Mouse (Mus musculus) neural tube, embryonic 10.5 days (tissue): ENCODE measurements around the gene Cdk17.

ENCODE experiments used
- DNase-seq: peaks from one replicate; pipeline ENCODE4 v3.0.0-alpha.2; 2017; ENCODE audit warnings: low spot score; ENCODE audit errors: extremely low spot score

The Cdk17 gene

DNA sequence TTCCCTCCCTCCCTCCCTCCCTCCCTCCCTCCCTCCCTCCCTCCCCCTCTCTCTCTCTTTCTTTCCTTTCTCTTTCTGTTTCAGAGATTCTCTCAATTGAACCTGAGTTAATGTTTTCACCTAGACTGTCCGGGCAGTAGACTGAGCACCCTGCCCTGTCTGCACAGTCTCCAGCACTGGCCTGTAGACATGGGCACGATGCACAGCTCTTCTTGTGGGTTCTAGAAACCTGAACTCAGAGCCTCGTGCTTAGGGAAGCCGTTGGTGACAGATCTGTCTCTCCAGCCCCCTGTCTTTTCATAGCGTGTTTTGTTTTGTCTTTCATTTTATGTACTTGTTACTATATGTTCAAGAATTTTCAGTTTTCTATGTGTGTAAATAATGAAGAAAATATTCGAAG is 6.6 kb downstream of the Cdk17 start:
- DNase-seq: no peak

DNA sequence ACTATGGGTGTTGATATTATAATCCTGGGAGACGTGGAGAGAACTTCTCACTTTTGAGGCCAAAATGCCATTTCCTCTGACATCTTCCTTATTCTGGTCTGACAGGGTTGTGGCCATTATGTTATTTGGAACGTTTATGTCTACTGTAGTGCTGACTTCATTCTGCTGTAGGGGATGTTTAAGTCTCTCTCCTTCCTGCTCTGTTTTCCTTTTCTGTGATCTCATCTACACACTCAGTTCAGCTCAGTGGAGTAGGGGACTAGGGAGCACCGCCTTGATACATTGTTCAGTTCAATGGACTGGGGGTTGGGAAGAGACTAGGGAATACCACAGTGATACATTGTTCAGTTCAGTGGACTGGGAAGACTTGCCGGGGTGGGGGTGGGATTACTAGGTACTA is 7.4 kb downstream of the Cdk17 start:
- DNase-seq: no peak

DNA sequence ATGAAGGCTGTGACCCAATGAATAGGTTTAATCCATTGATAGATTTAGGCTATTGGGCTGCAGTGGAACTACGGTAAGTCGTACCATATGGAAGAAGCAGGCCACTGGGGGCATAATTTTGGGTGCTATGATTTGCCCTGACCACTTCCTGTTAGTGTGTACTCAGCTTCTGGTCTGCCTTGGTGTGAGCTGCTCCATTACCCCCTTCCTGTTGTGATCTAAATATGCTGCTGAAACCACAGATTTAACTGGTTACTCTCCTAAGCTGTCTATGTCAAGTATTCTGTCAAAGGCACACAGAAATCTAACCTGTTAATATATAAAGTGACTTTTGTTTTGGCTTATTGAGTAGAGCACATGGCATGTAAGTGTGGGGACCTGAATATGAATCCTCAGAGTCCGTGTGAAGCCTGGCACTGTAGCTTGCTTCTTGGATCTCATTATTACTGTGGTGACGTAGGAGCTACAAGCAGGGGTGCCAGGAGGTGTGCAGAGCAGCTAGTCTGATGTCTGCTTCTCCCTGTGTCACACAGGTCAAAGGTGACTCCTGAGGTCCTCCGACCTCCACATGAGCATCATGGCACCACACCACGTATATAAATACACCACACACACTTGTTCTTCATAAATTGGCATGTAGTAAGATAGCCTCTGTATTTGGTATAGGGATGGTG is 10.6 kb downstream of the Cdk17 start:
- DNase-seq: no peak

DNA sequence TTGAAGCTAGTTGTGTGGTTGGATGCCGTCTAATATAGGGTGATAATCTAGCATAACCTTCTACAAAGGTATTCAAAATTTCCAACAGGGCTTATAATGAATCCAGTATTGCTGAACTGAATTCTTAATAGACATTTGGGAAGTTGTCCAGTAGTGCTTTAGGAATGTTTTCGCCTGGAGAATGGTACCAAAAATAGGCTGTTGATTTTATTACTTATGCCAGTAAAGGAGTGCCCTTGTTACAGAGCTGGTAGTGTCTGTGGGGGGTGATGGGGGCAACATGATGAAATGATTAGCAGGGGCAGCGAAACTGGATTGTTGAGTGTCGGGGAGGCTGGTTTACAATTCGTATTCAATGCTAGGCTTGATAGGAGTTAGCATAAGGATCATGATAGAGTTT is 16.8 kb downstream of the Cdk17 start:
- DNase-seq: no peak

DNA sequence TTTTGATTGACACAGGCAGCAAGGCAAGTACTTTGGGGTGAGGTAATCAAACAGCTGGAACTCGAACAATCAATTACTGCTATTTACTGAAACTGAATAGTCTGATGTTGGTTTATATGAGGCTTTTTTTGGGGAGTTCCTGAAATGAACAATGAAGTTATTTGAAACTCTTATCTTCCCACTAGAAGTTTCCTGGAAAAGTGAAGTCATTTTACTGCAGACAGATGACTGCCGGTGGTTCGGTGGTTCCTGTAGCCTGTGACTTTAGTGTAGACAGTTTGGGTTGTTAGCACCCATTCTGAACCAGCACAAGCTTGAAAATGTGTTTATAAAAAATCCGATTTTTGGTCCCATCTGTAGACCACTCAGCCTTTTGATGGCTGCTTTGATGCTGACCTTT is 17.2 kb downstream of the Cdk17 start:
- no peak for DNase-seq

DNA sequence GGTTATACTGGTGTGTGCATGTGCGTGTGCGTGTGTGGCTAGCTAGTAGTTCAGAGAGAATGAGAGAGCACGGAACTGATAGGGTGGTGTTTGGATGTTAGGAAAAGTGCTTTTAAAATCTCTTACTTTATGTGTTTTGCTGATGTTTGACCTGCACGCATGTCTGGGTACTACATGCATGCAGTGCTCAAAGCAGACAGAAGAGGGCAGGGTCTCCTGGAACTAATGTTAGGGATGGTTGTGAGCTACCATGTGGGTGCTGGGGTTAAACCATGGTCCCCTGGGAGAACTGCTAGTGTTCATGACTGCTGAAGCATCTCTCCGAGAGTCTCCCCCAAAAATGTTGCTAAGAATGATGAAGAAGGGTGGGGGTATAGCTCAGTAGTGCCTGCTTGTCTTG is 18.0 kb downstream of the Cdk17 start:
- DNase-seq: no peak

DNA sequence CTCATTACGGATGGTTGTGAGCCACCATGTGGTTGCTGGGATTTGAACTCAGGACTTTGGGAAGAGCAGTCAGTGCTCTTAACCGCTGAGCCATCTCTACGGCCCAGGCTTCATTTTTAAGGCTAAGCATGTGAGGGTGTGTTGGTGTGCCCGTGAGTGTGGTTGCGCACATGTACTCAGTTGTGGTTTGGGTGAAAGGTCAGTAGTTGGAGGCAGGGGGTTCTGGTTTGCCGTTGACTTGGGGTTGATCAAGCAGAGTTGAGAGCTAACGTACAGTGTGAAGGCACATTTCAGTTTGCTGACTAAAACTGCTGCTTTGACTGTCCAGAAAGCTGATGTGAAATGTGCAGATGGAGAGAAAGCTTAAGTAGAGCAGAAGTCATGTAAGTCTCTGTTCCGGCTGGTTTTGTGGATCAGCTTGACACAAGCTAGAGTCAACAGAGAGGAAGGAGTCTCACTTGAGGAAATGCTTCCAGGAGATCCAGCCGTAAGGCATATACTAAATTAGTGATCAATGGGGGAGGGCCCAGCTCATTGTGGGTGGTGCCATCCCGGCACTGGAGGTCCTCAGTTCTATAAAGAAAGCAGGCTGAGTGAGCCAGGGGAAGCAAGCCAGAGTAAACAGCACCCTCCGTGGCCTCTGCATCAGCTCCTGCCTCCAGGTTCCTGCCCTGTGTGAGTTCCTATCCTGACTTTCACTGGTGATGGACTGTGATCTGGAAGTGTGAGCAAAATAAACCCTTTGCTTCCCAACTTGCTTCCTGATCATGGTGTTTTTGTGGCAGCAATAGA is 19.2 kb downstream of the Cdk17 start:
- DNase-seq: no peak

DNA sequence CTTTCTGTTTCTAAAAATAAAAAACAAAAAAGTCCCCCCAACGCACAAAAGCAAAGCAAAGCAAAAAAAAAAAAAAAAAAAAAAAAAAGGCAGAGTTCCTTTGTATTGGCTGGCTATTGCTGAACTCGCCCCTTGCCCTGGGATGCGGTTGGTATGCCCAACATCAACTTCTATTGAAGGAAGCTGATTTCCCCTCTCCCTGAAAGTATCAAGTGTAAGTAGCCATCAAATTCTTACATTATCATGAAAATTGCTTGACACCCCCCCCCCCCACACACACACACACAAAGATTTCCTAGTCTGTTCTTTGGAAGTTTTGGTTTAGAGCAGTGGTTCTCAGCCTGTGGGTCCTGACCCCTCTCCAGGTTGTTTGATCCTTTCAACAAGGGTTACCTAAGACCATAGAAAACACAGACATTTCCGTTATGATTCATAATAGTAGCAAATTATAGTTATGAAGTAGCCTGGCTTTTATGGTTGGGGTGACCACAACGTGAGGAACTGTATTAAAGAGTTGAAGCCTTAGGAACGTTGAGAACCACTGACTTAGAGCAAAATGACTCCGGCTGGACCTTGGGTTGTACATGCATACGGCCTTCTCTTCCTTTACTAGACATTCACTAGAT is 23.8 kb downstream of the Cdk17 start:
- DNase-seq: no peak

DNA sequence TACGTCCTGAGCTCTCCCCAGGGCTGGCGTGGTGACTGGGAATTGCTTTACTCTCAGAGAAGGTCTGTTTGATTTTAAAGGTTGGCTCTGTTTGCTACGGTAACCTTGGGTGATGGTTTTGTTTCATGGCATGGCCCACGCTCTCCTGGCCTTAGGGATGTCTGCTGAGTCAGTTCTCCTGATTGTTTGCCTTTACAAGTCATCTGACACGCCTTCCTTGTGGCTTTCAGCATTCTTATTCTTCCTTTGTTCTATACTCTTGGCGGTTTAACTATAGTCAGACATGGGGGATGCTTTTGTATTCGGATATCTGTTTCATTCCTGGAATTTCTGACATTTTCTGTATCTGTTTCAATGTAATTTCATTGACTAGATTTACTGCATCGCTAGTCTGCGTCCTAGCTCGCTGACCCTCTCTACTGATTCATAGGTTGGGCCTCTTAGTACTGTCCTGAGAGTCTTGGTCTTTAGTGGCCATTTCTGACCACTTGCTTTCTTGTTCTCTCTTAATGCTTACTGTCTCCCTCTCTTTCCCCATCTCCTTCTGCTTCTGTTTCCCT is 27.8 kb downstream of the Cdk17 start:
- DNase-seq: no peak

DNA sequence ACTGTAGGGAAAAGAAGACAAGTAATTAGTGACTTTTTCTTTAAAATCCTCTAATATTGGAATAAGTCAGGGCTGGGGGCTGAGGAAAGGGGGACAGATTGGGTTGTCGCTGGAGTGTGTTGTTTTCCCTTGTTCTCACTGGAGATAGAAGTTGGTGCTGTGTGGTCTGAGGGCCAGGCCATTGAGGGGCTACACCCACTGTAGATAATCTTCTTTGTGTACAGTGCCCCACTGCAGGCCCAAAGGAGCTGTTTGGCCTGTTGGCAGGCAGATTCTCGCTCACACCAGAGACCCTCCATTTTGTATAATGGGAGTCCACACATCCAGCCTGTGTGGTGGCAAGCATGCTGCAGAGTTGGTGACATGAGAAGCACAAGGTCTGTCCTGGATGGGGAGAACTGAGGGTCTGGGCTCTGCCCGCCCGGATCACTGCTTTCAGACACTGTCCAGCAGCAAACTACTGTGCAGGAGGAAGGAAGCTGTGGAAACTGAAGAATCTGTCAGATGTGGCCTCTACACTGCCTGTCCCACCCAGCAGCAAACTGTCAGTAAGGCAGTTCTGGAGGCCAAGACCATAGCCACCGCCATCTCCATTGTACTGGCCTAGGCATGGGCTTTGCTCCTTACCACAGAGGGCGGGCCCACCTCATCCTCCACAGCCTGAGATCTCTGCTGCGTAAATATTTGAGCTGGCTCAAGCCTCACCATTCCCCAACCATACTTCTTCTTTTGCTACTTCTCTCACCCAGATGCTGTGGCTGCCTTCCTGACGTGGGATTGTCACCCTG is 30.0 kb downstream of the Cdk17 start:
- DNase-seq: no peak

DNA sequence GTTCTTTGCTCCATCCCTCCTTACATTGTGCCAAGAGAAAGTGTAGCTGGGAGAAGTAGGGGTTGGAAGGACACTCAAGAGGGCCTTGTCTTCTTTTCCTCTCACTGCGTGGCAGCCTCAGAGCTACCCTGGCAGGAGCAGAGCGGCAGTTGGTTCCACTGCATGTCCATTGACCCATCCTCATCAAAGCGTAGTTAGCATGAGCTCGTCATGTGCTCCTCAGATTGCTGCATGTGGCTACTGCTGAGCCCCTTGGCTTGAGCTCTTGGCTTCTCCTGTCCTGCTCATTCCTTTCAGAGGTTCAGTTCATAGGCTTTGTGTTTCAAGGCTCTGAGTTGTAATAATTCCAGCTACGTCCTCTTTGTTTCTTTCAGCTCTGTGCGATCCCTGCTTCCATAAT is 36.4 kb downstream of the Cdk17 start:
- no peak for DNase-seq

DNA sequence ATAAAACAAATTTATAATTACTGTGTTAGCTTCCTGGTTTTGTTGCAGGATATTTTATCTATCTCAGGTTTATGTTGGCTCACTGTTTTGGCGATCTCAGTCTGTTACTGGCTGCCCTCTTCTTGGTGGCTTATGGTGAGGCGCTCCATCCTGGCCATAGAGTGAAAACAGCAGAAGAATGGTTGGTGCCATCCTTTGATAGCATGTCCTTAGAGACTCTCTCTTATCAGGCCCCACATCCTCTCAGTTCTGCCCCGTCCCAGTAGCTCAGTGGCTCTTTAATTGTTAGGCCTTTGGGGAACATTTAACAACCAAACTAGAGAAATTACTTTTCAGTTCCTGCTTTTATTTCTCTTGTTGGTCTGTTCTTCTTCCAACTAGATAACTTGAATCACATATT is 38.3 kb downstream of the Cdk17 start:
- DNase-seq: no peak

DNA sequence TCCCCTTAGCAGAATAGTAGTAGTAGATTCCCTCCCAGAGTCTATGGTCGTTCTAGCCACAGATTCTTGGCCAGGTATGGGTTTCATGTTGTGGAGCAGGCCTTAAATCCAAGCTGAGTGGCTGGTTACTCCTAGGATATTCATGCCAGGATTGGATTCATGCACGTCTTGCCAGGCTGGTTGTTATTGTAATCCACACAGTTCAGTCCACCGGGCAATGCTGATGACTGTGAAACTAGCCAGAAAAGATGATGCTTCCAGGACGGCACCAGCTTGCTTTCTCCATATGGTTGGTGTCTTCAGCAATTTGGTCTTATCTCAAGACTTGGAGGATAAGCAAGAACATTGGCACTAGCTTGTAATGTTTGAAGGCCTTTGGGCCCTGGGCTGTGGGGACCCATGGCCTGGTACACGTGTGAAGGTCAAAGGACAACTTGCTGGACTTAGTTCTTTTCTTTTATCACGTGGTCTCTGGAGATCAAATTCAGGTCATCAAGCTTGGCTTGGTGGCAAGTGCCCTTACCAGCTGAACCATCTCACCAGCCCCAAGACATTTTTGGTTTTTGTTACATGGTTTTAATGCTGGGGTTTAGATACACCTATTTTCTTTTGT is 41.3 kb downstream of the Cdk17 start:
- no peak for DNase-seq

DNA sequence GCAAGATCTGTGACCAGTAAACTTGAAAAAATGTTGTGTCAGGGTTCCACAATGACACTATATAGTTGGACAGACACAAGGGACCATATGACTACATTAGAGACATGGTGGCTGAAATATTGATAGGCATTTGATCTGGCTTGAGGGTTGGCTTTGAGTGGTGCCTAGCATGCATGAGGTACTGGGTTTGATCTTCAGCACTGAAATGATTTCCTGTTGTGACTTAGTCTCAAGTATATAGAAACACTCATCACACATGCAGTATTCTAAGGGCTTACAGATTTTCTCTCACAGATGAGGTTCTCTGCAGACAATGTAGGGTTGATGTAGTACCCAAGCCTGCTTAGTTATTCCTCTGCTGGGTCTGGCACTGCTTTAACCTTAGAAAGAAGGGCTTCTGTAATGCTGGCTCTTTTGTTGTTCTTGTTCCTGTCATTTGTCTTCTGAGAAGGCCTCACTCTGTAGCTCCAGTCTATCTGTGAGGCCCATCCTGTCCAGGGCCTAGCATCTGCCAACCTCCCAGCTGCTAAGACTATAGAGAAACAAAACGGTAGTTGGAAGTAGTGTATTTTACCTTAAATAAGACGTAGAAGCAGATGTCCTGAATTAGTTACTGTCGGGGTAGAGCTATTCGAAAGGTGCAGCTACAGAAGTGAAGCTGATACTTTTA is 44.7 kb downstream of the Cdk17 start:
- DNase-seq: no peak

DNA sequence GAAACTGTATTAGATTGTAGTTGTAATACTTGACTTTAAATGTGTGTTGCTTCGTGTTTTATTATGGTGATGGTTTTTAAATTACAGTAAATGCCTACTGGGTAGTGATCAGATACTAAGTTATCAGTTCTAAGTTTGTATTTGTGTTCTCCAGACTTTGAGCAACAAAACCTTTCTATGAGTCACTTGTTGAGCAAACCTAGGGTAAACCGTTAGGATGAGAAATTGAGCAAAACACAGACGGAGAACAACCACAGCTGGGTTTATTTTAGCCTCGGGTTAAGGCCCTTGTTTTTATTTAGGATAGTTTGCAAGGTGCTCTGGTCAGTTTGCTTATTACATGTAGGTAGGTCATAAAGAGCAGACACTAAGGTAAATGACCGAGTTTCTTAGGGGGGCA is 46.5 kb downstream of the Cdk17 start:
- DNase-seq: no peak

DNA sequence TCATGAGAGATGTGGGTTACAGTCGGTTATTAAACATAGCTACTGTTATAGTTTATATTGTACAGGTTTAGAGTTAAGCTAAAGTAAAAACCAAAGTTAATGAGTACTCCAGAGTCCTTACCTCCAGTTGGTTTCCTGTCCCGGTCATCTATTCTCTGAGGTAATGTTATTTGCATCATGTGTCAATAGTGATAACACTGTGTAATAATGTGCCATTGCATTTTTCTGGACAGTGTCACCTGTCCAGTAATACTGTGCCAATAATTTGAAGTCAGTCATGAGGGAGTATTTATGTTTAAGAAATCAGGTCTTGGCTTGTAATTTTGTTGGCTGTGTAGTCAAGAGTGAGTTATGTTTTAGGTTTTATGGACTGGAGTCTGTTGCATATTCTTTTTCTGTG is 52.0 kb downstream of the Cdk17 start:
- DNase-seq: no peak

DNA sequence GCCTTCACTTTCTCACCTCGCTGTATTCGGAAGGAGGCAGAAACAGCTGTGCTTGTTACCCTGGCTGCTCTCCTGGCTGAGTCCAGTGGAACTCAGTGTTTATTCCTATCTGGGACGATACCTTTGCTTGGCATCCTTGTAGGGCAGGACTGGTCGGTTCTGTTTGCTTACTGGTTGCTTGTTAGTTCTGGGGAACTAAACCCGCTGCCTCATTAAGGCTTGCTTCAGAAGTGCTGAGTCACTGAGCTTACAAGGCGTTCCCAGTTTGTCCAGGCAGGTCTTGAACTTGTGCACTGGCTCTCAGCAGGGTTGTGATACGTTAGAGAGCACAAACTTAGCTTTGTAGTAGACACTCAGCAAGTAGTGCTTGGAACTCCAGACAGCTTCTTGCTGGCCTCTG is 52.7 kb downstream of the Cdk17 start:
- no peak for DNase-seq

DNA sequence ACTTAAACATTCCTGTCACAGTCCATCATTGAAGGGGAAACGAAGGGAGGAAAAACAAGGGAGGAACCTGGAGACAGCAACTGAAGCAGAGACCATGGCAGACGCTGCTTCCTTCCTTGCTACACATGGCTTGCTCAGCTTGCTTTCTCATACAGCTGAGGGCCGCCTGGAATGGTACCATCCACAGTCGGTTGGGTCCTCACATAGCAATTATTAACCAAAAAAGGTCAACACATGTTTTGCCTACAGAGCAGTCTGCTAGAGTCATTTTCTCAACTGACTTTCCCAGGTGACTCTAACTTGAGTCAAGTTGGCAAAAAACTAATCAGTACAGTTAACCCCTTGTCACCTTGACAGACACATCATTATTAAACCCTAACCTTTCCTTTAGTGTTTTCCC is 53.6 kb downstream of the Cdk17 start:
- no peak for DNase-seq

DNA sequence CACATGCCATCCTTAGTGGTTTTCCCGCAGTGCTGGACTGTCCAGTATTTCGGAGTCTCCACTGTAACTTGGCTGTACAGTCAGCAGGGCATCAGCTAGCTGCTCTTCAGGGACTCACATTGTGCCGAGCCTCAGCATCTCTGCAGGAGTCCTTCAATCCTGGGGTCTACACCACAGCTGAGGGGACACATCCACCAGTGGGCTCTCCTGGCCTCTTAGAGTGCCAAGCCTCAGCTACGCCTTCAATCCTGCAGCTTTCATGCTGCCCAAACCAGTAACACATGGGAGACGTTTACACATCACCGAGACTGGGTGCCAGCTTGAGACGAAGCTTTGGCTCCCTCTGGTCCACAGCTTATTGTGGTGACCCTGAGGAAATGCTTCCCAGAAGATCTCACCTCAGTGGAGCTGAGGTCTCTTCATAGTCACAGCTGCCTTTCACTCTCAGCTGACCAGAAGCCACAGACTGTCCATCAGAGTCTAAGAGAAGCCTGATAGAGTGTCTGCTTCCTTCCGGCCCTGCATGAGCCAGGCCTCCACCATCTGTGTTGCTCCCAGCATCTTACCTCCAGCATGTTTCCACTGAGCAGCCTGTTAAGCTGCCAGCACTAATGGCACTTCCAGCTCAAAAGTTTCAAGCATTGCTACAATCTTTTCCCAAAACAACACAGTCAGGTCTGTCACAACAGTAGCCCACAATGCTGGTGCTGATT is 54.5 kb downstream of the Cdk17 start:
- no peak for DNase-seq

DNA sequence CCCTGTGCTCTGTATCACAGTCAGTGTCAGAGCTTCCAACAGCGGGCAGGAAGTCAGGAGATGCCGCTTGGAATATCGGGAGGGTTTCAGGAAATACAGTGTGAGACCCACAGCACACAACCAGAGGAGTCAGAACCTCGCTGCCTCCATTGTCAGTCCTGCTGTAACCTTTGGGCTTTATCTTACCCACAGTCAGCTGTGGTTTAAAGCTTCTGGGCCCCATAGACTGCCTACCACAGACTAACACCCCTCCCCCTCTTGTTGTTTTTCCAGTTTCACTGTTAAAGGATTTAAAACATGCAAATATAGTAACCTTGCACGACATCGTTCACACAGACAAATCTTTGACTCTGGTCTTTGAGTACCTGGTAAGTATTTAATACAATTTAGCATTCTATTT is 65.1 kb downstream of the Cdk17 start:
- no peak for DNase-seq
